Mouse (Mus musculus) embryonic facial prominence, embryonic 15.5 days (tissue): ENCODE results near the gene Olfr543. TPM values are rescaled to one million over a fixed set of nuclear protein-coding genes. Genes with fewer than 3 reads are reported as not detected.

Source experiments
- polyA plus RNA-seq: library from polyadenylated mRNA; unstranded; fragments of >200 nt; fragmentation: Nextera tagmentation; extraction: Ambion mirVana; gene quantifications from 2 replicates; pipeline ENCODE4 v1.2.1, GENCODE M21; 2015

Gene Olfr543
- polyA plus RNA-seq, 1 experiment from 2014 or later, result 0.51 TPM

Other genes starting within 250 kb of the Olfr543 start
- 69.9 and 70.3 TPM in 2 replicates for gene Rhog, start 225.6 kb downstream of the Olfr543 start, polyA plus RNA-seq
- 39.9 and 42.1 TPM in 2 replicates for gene Stim1, start 213.9 kb downstream of the Olfr543 start, polyA plus RNA-seq
- 119 and 125 TPM in 2 replicates for gene Rrm1, start 40.0 kb downstream of the Olfr543 start, polyA plus RNA-seq
- gene Olfr544, start 6.6 kb upstream of the Olfr543 start, polyA plus RNA-seq, result 0.68 and 0.71 TPM in 2 replicates
- gene Olfr545, start 17.9 kb upstream of the Olfr543 start, polyA plus RNA-seq, result 0.13 TPM in 1 of 2 replicates, not detected in the other
- gene Olfr547, start 53.1 kb upstream of the Olfr543 start, polyA plus RNA-seq, result not detected in 2 replicates
- 0.11 and 0.12 TPM in 2 replicates for gene Olfr548-ps1, start 59.2 kb upstream of the Olfr543 start, polyA plus RNA-seq
- gene Olfr549, start 68.2 kb upstream of the Olfr543 start, polyA plus RNA-seq, result 0.08 and 0.16 TPM in 2 replicates
- gene Trim21, start 83.8 kb upstream of the Olfr543 start, polyA plus RNA-seq, result 0.54 and 0.81 TPM in 2 replicates
- 0.20 and 0.68 TPM in 2 replicates for gene Olfr550, start 89.8 kb upstream of the Olfr543 start, polyA plus RNA-seq
- gene Olfr551, start 110.2 kb upstream of the Olfr543 start, polyA plus RNA-seq, result 0.07 TPM in 1 of 2 replicates, not detected in the other
- gene Olfr552, start 116.1 kb upstream of the Olfr543 start, polyA plus RNA-seq, result 0.12 and 0.15 TPM in 2 replicates
- 0.14 and 0.21 TPM in 2 replicates for gene Olfr553, start 136.5 kb upstream of the Olfr543 start, polyA plus RNA-seq
- gene Olfr554, start 156.8 kb upstream of the Olfr543 start, polyA plus RNA-seq, result 0.17 TPM in 1 of 2 replicates, not detected in the other
- gene Olfr555, start 177.1 kb upstream of the Olfr543 start, polyA plus RNA-seq, result not detected in 2 replicates
- gene Olfr556, start 183.2 kb upstream of the Olfr543 start, polyA plus RNA-seq, result not detected in 2 replicates
- 14.9 and 17.4 TPM in 2 replicates for gene Trim68, start 205.6 kb upstream of the Olfr543 start, polyA plus RNA-seq
- gene Olfr557, start 214.2 kb upstream of the Olfr543 start, polyA plus RNA-seq, result 0.09 and 0.16 TPM in 2 replicates
- 0.62 and 0.71 TPM in 2 replicates for gene Olfr558, start 220.5 kb upstream of the Olfr543 start, polyA plus RNA-seq
- gene Olfr33, start 237.4 kb upstream of the Olfr543 start, polyA plus RNA-seq, result 0.11 and 0.41 TPM in 2 replicates
- not detected in 2 replicates for gene Olfr559, start 245.8 kb upstream of the Olfr543 start, polyA plus RNA-seq